Mouse (Mus musculus) brain, embryonic 14.5 days (tissue): ENCODE data around the gene Trmt112. TPM values are rescaled to one million over a fixed set of nuclear protein-coding genes. Genes with fewer than 3 reads are reported as not detected.

Source experiments
- DNase-seq: peaks from one replicate; pipeline ENCODE4 v3.0.0-alpha.2; 2011; ENCODE audit warnings: low read depth
- CTCF ChIP-seq: fragments of 200-500 bp; IDR thresholded peaks from 2 replicates; pipeline ENCODE4 v1.5.1; 2012; ENCODE audit warnings: inconsistent platforms, mild to moderate bottlenecking, moderate library complexity, borderline replicate concordance; ENCODE audit not compliant: insufficient read depth, insufficient read length; ENCODE audit errors: extremely low read depth
- POLR2A ChIP-seq: fragments of 200-500 bp; IDR thresholded peaks from 2 replicates; pipeline ENCODE4 v1.6.1; 2012; ENCODE audit warnings: mild to moderate bottlenecking, inconsistent platforms, borderline replicate concordance; ENCODE audit not compliant: poor library complexity, insufficient read depth, insufficient read length, severe bottlenecking; ENCODE audit errors: extremely low read depth
- polyA plus RNA-seq: library from polyadenylated mRNA; depleted of rRNA; stranded (reverse); fragments of >200 nt; gene quantifications from 2 replicates; pipeline ENCODE4 v1.2.3, GENCODE M21; 2012; rRNA removed

Gene Trmt112
- polyA plus RNA-seq, 1 experiment: 117 TPM

DNA sequence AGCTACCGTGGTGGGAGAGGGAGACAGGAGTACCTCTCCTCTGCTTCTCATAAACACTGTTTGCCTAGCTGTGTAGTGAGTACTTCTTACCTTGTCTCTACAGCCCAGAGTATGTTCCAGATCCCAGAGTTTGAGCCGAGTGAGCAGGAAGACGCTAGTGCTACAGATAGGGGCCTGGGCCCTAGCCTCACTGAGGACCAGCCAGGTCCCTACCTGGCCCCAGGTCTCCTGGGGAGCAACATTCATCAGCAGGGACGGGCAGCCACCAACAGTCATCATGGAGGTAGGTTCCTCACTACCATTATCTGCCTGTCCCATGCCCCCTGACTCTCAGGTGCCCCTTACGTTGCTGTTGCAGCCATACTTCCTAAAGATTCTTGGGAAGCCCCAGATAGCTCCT lies 33.3 kb downstream of the Trmt112 start:
- TF ChIP-seq CTCF (no peak), POLR2A (no peak)
- DNase-seq: no peak

DNA sequence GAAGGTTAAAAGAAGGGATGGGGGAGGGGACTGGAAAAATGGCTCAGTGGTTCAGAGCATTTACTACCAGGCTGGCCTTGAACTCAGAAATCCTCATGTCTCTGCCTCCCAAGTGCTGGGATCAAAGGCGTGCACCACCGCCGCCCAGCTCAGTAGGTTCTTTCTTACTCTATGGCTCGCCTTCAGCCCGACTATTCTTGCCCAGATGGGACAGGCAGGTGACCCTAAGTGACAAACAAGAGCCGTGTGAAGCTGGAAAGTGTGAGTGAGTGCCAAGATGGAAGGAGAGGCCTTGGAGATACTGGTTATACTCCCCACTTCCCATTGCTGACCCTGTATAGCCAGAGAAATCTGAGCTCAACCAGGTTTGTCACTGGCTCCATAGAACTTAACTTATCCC lies 34.2 kb downstream of the Trmt112 start:
- no peak for TF ChIP-seq CTCF
- DNase-seq: no peak

DNA sequence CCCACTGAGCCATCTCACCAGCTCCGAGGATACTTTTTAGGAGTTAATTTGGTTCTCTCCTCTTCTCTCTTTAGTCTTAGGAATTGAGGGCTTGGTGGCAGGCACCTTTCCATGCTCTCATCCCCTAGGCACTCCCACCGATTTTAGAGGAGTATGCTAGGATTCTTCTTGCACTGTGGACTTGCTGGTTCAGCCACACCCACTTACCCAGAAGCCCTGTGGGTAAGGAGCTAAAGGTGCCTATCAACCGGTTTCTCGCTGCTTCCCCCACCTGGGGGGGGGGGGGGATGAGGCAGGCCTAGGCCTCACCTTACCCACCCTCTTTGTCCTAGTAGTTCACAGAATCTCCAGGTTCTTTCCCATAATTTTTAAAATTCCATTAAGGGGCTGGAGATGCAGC lies 38.2 kb downstream of the Trmt112 start:
- DNase-seq: no peak
- no peak for TF ChIP-seq POLR2A
- no peak for TF ChIP-seq CTCF

DNA sequence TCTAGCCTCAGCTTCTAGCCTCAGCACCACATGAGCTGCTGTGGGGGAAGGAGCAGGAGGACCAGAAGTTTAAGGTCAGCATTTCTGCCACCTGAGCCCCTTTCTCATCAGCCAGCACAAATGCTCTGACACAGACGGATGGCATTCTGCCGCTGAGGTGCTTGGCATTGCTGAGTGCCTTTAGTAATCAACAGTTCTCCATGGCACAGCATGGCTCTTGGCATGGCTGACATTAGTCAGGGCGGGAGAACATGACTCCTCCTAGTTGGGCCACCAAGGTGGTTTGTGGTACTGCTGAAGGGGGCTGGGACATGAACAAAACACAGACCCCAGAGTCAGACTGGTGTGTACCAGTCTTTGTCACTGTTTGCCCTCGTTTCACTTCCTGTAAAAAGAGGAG lies 38.7 kb downstream of the Trmt112 start:
- no peak for DNase-seq
- TF ChIP-seq POLR2A (no peak), CTCF (no peak)

DNA sequence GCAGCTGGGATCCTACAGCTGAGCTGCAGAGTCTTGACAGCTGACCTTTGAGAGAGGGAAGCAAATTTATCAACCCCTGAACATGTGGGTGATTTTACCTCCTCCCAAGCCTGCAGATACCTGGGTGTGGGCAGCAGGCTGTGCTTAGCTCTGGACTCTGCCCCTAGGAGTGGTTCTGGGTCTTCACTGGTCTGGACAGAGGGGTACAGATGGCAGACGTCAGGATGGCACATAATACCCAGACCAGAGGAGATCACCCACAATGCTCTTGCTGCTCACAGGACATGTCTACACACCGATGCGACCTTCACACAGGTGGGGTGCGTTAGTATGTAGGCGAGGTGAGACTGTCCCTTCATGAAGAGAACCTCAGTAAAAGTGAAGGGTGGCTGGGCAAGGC lies 40.0 kb downstream of the Trmt112 start:
- TF ChIP-seq POLR2A (no peak), CTCF (no peak)
- DNase-seq: no peak

DNA sequence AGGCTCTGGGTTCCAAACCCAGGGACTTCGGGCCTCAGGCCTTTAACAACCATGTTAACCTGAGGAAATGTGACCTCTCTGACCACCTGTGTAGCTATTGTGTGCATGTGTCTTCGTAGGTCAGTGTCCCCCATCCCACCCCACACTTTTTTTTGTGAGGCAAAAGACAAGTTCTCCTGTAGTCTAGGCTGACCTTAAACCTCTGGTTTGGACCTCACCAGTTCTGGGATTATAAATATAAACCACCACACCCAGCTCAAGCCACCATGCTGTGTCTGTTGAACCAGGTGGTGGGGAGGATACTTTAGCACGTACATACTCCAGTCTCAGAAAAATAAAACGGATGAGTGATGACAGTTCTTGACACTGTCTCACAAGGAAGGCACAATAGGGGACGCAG lies 40.5 kb downstream of the Trmt112 start:
- no peak for DNase-seq
- no peak for TF ChIP-seq CTCF
- TF ChIP-seq POLR2A: no peak

DNA sequence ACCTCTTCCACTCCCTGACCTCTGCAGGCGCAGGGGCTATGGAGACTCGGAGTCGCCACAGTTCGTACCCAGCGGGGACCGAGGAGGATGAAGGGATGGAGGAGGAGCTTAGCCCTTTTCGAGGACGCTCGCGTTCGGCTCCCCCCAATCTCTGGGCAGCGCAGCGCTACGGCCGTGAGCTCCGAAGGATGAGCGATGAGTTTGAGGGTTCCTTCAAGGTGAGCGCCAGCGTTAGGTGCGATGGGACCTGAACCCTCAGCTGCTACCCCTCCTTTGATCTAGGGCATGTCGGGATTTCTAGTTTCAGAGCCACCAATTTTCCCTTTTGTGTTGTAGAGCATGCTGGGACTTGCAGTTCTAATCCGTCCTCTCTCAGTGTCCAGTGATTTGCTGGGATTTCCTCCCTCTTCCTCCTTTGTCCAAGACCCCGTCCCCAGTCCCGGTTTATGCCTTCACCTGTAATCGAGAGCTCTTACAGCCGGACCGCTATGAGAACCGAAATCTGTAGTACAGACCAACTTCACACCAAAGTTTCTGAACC lies 41.2 kb downstream of the Trmt112 start:
- TF ChIP-seq CTCF (no peak), POLR2A (peak; percentile 67; the same call in 1 of the 2 replicates)
- DNase-seq: peak; percentile 92

DNA sequence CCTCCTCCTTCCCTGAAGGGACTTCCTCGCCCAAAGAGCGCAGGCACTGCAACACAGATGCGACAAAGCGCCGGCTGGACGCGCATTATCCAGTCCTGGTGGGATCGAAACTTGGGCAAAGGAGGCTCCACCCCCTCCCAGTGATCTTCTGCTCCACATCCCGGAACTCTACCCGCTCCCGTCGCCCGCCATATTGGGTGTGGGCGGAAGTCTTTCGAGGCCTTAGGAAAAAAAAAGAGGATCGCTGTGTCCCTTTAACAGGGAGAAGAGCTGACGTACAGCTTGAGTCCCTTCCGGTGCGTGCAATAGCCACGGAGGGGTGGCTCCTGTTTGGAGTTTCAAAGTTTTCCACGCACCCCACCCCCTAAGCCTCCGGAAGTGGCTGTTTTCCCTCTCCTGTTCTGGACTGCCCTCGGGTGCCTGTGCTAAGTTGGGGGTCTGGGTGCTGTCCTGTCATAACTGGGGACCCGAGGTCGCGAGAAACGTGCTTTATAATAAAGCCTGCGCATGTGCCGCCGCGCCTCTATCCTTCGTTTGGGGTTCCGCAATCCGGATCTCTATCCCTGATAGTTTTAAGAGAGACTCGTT lies 42.0 kb downstream of the Trmt112 start:
- DNase-seq: peak; percentile 98
- TF ChIP-seq CTCF (no peak), POLR2A (peak; percentile 61; the same call in 1 of the 2 replicates)

DNA sequence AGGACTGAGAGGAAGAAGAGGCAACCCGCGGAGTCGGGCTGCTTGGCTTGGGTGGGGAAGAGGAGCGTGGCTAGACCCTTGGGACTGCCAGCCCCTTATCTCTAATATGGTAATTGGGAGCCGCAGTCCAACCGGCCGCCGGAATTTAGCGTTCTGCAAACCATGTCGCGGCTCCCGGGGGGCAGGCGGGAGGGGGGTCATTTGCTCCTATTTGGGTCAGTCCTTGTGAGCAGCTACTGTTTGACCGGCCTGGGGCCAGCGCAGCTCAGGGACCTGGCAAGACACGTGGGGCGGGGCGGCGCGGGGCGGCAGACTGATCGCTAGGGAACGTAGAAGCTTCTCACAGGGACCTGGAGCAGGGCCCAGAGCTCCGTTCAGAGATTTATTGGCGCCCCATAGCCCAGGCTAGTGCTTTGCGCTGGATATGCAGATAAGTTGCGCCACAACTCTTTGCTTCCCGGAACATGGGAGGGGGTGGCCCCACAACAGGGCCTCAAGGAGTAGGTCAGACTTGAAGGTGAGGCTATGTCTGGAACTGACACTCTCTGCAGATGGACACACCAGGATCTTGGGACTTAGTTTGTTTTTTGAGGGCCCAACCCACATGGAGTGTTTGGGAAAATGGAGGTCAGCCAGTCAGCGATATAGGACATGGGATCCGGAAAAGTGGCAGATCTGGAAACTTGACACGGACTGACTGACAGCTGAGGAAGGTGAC lies 42.7 kb downstream of the Trmt112 start:
- DNase-seq: peak; percentile 82
- TF ChIP-seq CTCF (no peak), POLR2A (no peak)

DNA sequence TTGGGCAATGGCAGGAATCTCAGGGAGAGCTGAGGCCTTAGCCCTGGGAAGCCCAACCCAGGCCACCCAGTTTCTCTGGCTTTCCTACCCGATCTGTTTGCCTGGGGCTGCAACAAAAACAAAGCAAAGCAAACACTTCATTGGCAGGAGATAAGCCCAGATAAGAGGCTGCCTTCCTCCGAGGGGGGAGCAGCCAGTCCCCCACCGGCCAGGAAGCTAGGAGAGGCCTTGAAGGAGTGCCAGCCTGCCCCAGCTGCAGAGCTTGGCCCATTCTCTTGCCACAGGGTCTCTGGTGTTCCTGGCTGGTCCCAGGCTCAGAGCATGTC lies 43.2 kb downstream of the Trmt112 start:
- DNase-seq: no peak
- no peak for TF ChIP-seq CTCF
- no peak for TF ChIP-seq POLR2A

DNA sequence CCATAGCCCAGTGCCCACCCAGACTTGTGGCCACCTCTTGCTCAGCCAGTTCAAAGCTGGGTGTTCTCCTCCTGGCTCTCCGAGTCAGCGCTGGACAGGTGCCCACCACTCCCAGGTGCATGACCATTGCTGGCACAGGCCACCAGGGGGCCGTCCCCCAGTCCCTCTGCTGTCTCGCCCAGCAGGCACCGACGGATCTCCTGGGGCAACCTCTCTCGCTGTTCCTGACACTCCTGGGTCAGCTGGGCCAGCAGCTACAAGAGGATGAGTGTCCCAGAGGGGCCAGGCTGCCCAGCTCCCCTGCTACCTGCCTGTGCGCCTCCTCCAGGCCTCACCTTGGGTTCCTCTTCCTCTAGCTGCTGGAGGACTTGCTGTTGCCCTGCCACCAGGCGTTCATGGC lies 44.5 kb downstream of the Trmt112 start:
- DNase-seq: no peak
- TF ChIP-seq CTCF (peak; percentile 35; the same call in 1 of the 2 replicates), POLR2A (no peak)

DNA sequence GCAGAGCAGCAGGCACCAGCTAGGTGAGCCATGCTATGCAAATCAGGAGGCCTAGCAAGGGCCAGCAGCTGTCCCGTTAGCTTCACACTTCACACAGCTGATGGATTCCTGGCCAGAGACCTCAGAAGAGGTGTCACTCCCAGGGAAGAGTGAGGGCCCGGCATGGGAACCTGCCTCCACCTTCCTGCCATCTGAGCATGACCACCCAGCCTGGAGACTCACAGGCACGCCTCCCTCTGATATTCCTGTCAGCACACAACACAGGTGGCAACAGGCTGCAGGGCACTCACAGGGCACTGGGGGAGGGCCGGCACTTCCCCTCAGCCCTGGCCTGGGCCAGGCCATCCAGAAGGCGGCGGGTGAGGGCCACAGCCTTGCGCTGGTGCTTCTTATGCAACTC lies 45.9 kb downstream of the Trmt112 start:
- no peak for TF ChIP-seq CTCF
- TF ChIP-seq POLR2A: no peak
- no peak for DNase-seq

DNA sequence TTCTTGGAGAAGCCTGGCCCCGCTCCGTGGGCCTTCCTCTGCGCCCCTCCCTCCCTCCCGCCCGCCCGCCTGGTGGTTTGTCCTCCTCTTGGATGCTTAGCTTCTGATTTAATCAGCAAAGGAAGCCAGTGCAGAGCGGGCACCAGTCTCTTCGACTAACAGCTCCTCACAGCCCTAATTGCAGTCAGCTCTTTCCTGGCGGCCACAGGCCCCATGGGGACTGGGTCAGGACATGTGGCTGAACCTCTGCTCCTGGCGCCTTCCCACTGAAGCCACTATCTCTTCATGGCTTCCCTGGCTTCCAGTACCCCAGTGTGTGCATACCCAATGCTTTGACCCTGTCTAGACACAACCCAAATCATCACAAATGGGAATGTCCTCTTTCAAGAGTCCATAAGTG lies 47.0 kb downstream of the Trmt112 start:
- DNase-seq: no peak
- TF ChIP-seq CTCF (no peak), POLR2A (no peak)

Other genes with a start within 250 kb of the Trmt112 start
- 6.0 and 7.3 TPM in 2 replicates for gene Rps6ka4, start 69.1 kb upstream of the Trmt112 start, polyA plus RNA-seq
- gene Ccdc88b, start 51.5 kb upstream of the Trmt112 start, polyA plus RNA-seq: 0.48 and 0.83 TPM in 2 replicates
- 169 and 176 TPM in 2 replicates for gene Prdx5, start 408 bp downstream of the Trmt112 start, polyA plus RNA-seq
- gene Esrra, start 12.1 kb downstream of the Trmt112 start, polyA plus RNA-seq: 35.5 and 41.3 TPM in 2 replicates
- gene Catsperz, start 15.7 kb downstream of the Trmt112 start, polyA plus RNA-seq: 1.0 and 1.5 TPM in 2 replicates
- gene Kcnk4, start 24.8 kb downstream of the Trmt112 start, polyA plus RNA-seq: 1.2 and 2.1 TPM in 2 replicates
- gene Bad, start 32.2 kb downstream of the Trmt112 start, polyA plus RNA-seq: 72.8 and 83.4 TPM in 2 replicates
- 75.5 and 86.8 TPM in 2 replicates for gene Gpr137, start 32.8 kb downstream of the Trmt112 start, polyA plus RNA-seq
- 359 and 550 TPM in 2 replicates for gene Ppp1r14b, start 65.3 kb downstream of the Trmt112 start, polyA plus RNA-seq
- 22.7 and 28.3 TPM in 2 replicates for gene Plcb3, start 66.8 kb downstream of the Trmt112 start, polyA plus RNA-seq
- gene Fkbp2, start 70.8 kb downstream of the Trmt112 start, polyA plus RNA-seq: 50.3 and 61.0 TPM in 2 replicates
- gene Vegfb, start 78.0 kb downstream of the Trmt112 start, polyA plus RNA-seq: 28.6 and 39.3 TPM in 2 replicates
- gene Dnajc4, start 82.9 kb downstream of the Trmt112 start, polyA plus RNA-seq: 25.7 and 31.3 TPM in 2 replicates
- gene Nudt22, start 86.4 kb downstream of the Trmt112 start, polyA plus RNA-seq: 15.4 and 21.5 TPM in 2 replicates
- 18.6 and 25.5 TPM in 2 replicates for gene Trpt1, start 86.4 kb downstream of the Trmt112 start, polyA plus RNA-seq
- gene Fermt3, start 109.8 kb downstream of the Trmt112 start, polyA plus RNA-seq: 4.8 and 5.3 TPM in 2 replicates
- gene Stip1, start 130.3 kb downstream of the Trmt112 start, polyA plus RNA-seq: 151 and 158 TPM in 2 replicates
- 5.7 and 8.2 TPM in 2 replicates for gene Macrod1, start 147.1 kb downstream of the Trmt112 start, polyA plus RNA-seq
- 2.5 and 4.3 TPM in 2 replicates for gene Flrt1, start 196.0 kb downstream of the Trmt112 start, polyA plus RNA-seq